Mouse (Mus musculus) T-cell, adult 66 days (primary cell): ENCODE measurements around the gene Mkrn3. TPM values are rescaled to one million over a fixed set of nuclear protein-coding genes. Genes with fewer than 3 reads are reported as not detected.

Experiments used
- total RNA-seq, 2 experiments: library from RNA; stranded (reverse); gene quantifications; 3 replicates in 1 of 2; 4 replicates in 1 of 2; pipeline ENCODE4 v1.2.4; 2023

Gene Mkrn3
- total RNA-seq: under 1 TPM in 1 of 2 experiments, not detected in 1; 0.29 TPM

GRCm38 (mm10) chr7:62419493-62420360, at the start of gene Mkrn3:
Gene Mkrn3, minus strand, starts transcription at chr7:62420139.

DNA sequence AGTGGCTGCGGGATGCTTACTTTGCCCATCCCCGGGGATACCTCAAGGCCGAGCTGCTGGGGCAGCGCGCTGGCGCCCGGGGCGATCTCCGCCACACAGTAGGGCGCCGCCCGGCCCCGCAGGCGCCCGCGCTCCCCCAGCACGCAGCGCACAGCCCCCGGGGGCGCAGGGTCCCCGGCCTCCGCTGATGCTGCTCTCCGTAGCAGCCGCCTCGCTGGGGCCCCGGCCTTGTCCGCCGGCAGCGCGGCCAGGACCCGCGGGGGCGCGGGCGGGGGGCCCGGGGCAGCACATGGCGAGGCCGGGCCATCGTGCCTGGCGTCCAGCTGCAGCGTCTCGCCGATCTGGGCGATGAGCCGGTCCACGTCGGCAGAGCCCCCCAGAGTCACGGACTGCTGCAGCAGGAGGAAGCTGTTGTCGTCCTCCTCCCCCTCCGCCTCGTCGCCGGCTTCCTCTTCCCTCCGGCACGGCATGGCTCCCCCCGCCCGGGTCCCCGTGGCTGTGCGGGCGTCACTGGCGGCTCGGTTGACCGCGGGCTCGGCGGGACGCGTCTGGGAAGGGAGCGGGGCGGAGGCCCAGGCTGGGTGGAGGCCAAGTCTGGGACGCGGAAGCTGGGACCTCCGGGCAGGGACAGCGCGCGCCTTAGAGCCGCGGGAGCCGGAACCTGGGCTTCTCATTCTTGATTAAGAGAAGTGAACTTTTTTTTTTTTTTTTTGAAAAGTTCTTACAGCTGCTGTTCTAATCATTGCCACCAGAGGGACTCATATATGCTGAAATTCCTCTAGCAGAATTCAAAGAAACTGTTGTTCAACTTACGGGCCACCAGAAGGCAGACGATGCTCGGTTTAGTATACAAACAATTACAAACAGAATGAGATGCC, 44.2 kb upstream of the Mkrn3 start, which contains the start of gene Peg12:
Gene Peg12, minus strand, starts transcription at position 633 of the 878 bp plus-strand sequence.

GRCm38 (mm10) chr7:62376510-62377304, 43.2 kb downstream of the Mkrn3 start, which contains the start of gene Magel2:
Gene Magel2, plus strand, starts transcription at chr7:62377010.

Other genes starting within 250 kb of the Mkrn3 start
- gene Ndn, start 73.6 kb downstream of the Mkrn3 start, total RNA-seq: not detected
- not detected for gene Magel2, start 43.1 kb downstream of the Mkrn3 start, total RNA-seq
- under 1 TPM; 0.21 to 0.35 TPM for gene Peg12, start 44.4 kb upstream of the Mkrn3 start, total RNA-seq